Mouse (Mus musculus) liver, embryonic 14.5 days (tissue): ENCODE results near the gene Fbxl5. TPM values are rescaled to one million over a fixed set of nuclear protein-coding genes. Genes with fewer than 3 reads are reported as not detected.

Experiments
- ATAC-seq: fragments of 200-750 bp; cut with Nextera tagmentation; 2 replicates; pipeline ENCODE4 v1.8.0; 2017; ENCODE audit warnings: moderate number of reproducible peaks, mild to moderate bottlenecking, moderate library complexity; ENCODE audit not compliant: insufficient read depth
- DNase-seq, 3 experiments: peaks; one replicate each; pipeline ENCODE4 v3.0.0-alpha.2; 2012 to 2013; ENCODE audit warnings: low read depth in 3 of 3, low spot score in 3 of 3
- H3K27ac ChIP-seq: fragments of 300-500 bp; sonication (generic); 2 replicates; pipeline ENCODE4 v1.5.1; 2014; ENCODE audit warnings: moderate library complexity, mild to moderate bottlenecking, control low read depth, inconsistent platforms
- H3K27me3 ChIP-seq: fragments of 300-500 bp; sonication (generic); 2 replicates; pipeline ENCODE4 v1.6.1; 2014; ENCODE audit warnings: mild to moderate bottlenecking, low read length, moderate library complexity; ENCODE audit not compliant: control insufficient read depth, insufficient read depth
- H3K36me3 ChIP-seq: fragments of 300-500 bp; sonication (generic); replicated peaks from 2 replicates; pipeline ENCODE4 v1.6.1; 2014; ENCODE audit warnings: low read depth; ENCODE audit not compliant: control insufficient read depth, insufficient read depth
- H3K4me1 ChIP-seq, 2 experiments: fragments of 200-500 bp in 1 of 2; fragments of 300-500 bp in 1 of 2; sonication (generic) in 1 of 2; replicated peaks; 2 replicates each; pipeline ENCODE4 v1.6.1; 2012 to 2014; ENCODE audit warnings: antibody characterized with exemption in 1 of 2, inconsistent platforms in 1 of 2, low read length in 1 of 2; ENCODE audit not compliant: control insufficient read depth in 2 of 2, insufficient read depth in 2 of 2
- H3K4me2 ChIP-seq: fragments of 300-500 bp; sonication (generic); 2 replicates; pipeline ENCODE4 v1.6.1; 2014; ENCODE audit warnings: low read depth, mild to moderate bottlenecking, control low read depth, moderate library complexity
- H3K4me3 ChIP-seq, 2 experiments: fragments of 200-500 bp in 1 of 2; fragments of 300-500 bp in 1 of 2; sonication (generic) in 1 of 2; 2 replicates each; pipeline ENCODE4 v1.5.1; 2012 to 2014; ENCODE audit warnings: low read depth in 2 of 2, low read length in 2 of 2, mild to moderate bottlenecking in 2 of 2, control low read depth in 1 of 2, inconsistent platforms in 1 of 2, moderate library complexity in 1 of 2; ENCODE audit not compliant: insufficient read depth in 1 of 2
- H3K9ac ChIP-seq: fragments of 300-500 bp; sonication (generic); replicated peaks from 2 replicates; pipeline ENCODE4 v1.6.1; 2014; ENCODE audit warnings: mild to moderate bottlenecking, control low read depth, moderate library complexity
- H3K9me3 ChIP-seq: fragments of 300-500 bp; sonication (generic); 2 replicates; pipeline ENCODE4 v1.6.1; 2016; ENCODE audit warnings: low read length, mixed read lengths; ENCODE audit not compliant: control insufficient read depth
- CTCF ChIP-seq: IDR thresholded peaks from 2 replicates; pipeline ENCODE4 v1.5.1; 2016; ENCODE audit warnings: antibody characterized with exemption, low read depth, control low read depth
- EP300 ChIP-seq: IDR thresholded peaks from 2 replicates; pipeline ENCODE4 v1.6.1; 2016; ENCODE audit warnings: antibody characterized with exemption, low read depth
- WGBS: fragments of 180-500 bp; shearing (Covaris S2); extraction: QIAGEN DNeasy Blood & Tissue Kit; methylation state at CpG from one replicate; pipeline ENCODE4 v1.1.7; 2014; ENCODE audit not compliant: insufficient replicate concordance; 5-methylcytosine and 5-hydroxymethylcytosine counted together
- polyA plus RNA-seq, 2 experiments: library from polyadenylated mRNA; depleted of rRNA in 1 of 2; stranded (reverse) in 1 of 2; unstranded in 1 of 2; fragments of >200 nt; fragmentation: Nextera tagmentation in 1 of 2; extraction: Ambion mirVana in 1 of 2; gene quantifications; 2 replicates each; pipeline versions ENCODE4 v1.2.1 to v1.2.3; 2012 to 2014

Gene Fbxl5
- polyA plus RNA-seq, 2 experiments: 10.3 to 21.5 TPM

GRCm38 (mm10) chr5:43787976-43788752, 33.3 kb downstream of the Fbxl5 start:
- Histone ChIP-seq H3K4me1 (peaks cover 0 to 4% of the 10 kb centered on the region in 2 experiments; a peak in 1 of 4 replicates), H3K27me3 (no peaks in the 10 kb centered on the region), H3K4me3 (no peak overlapping the region), H3K9ac (no peak overlapping the region), H3K4me2 (no peak overlapping the region), H3K9me3 (no peaks in the 10 kb centered on the region), H3K27ac (no peak overlapping the region), H3K36me3 (no peaks in the 10 kb centered on the region)
- TF ChIP-seq EP300 (no peak), CTCF (no peak)
- ATAC-seq: 0 out of 2 replicates have a peak, but pooled peaks have one; percentile 39
- no peak for DNase-seq
- WGBS: 51% methylated on average over 9 of the region's 9 CpGs

DNA sequence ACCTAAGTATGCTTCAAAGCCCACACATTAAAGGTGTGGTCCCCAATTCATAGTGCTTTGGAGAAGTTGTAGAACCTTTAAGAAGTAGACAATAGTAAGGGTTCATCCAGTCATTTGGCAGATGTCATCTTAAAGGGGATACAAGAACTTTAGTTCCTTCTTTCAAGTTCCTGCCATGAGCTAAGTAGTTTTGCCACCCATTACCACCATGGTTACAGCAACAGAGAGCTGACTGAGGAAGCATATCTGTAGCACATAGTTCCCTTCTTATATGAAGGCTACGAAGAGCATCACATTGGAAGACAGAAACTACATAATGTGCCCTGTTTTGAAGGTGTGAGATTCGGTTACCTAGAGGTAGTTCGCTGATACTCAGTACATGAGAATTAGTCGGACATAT, 34.8 kb downstream of the Fbxl5 start:
- ATAC-seq (no peak), DNase-seq (no peak)
- Histone ChIP-seq H3K27ac (no peak overlapping the region), H3K4me3 (no peak overlapping the region), H3K9me3 (no peaks in the 10 kb centered on the region), H3K4me1 (peaks cover 0 to 5% of the 10 kb centered on the region in 2 experiments; a peak in 2 of 4 replicates), H3K36me3 (no peaks in the 10 kb centered on the region), H3K9ac (no peak overlapping the region), H3K4me2 (no peak overlapping the region), H3K27me3 (no peaks in the 10 kb centered on the region)
- TF ChIP-seq EP300 (no peak), CTCF (no peak)
- 73% methylated on average over 4 of the region's 4 CpGs for WGBS

- DNase-seq (no peak), ATAC-seq (no peak)
- Histone ChIP-seq H3K27ac (no peak overlapping the region), H3K9ac (no peak overlapping the region), H3K4me3 (no peak overlapping the region), H3K4me2 (no peak overlapping the region), H3K27me3 (no peaks in the 10 kb centered on the region), H3K9me3 (no peaks in the 10 kb centered on the region), H3K36me3 (no peaks in the 10 kb centered on the region), H3K4me1 (peaks cover 8 to 10% of the 10 kb centered on the region in 2 experiments)
- no peak for TF ChIP-seq EP300
- TF ChIP-seq CTCF: no peak
- 49% methylated on average over 2 of the region's 2 CpGs for WGBS
These were observed 37.4 kb downstream of the Fbxl5 start for GRCm38 (mm10) chr5:43783996-43784395.

DNA sequence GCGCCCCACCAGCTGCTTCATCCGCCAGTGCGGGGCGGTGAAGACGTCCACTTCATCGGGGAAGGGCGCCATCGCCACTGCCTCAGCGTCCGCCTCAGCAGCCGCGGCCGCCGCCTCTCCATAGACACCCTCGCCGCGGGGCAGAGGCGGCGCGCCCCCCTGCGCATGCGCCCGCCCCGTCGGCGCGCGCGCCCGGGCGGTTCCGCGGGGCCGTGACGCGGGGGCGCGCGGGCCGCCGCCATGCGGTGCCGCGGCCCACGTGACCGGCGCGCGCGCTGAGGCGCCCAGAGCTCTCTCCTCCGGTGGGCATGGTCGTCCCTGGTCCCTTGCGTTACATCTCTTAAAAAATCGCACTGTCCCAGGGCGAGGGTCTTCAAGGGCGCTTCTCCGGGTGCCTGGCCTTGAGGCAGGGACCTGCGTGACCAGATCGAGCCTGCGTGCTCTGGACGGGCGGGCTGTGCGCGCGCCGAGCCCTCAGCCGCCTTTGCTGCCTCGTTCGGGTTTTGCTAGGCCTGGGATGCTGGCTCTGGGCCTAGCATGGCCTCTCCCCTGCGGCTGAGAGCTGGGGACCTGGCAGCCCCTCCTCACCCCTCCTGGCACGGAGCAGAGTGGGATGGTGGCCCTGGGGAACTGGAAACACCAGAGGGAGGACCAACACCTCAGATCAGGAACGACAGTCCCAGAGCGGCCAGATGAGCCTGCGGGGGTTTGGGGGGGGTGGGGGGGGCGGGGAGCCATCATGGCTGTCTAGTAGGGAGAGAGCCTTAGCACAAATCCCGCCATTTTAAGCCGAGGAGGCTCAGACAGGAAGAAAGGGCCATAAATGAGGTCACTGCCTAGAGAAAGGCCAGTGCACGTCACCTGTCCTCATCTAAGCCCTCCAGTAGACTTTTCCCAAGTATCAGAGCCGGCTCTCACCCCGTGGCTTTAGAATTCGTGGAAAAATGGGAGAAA, 39.2 kb downstream of the Fbxl5 start:
- TF ChIP-seq EP300: no peak
- no peak; the same call in 1 of the 2 replicates for TF ChIP-seq CTCF
- H3K4me1 ChIP-seq: peaks cover 12% of the 10 kb centered on the region in 2 experiments
- 3% methylated on average over 78 of the region's 82 CpGs for WGBS
- H3K4me3 ChIP-seq: peak overlapping the region; percentile 92 to 95
- ATAC-seq: peak; percentile 93
- H3K4me2 ChIP-seq: peak overlapping the region; percentile 87
- no peaks in the 10 kb centered on the region for H3K9me3 ChIP-seq
- H3K36me3 ChIP-seq: no peaks in the 10 kb centered on the region
- H3K9ac ChIP-seq: peak overlapping the region; percentile 92
- peak; percentile 57 to 60 (median 60) for DNase-seq
- H3K27ac ChIP-seq: peak overlapping the region; percentile 53
- no peaks in the 10 kb centered on the region for H3K27me3 ChIP-seq
